ENCODE assay signal across 24 mouse cellular contexts in the genomic region with DNA sequence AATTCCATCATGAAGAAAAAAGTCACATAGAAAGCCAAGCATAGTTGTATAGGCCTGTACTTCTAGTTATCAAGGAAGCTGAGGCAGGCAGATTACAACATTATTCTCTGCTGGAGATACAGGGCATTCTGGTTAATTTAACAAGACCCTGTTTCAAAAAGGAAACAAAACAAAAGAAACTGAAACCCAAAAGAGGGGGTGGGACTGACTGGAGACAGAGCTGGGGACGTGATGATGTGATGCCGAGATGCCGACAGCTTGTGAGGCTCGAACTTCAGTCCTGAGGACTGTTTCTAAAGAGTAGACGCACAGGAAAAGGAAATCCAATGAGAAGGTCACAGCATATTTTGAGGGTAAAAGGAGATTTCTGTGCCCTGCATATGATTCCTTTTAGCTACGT.
DNase-seq lines count a peak whose midpoint lies in the region; ATAC-seq lines count a peak whose summit lies in the region.
"Had no signal": no experiment of that assay in that cellular context is flagged by ENCODE, and none has a peak within 500 bp of the region (broad histone marks: within the 10 kb centered on the region; RNA-seq: fewer than 3 reads in every experiment).

No protein-coding gene starts in this region.

- no peak overlapping the region for H3K9ac ChIP-seq in midbrain, embryonic 11.5 days (ENCODE audit: low read length)
- H3K9ac ChIP-seq in midbrain, embryonic 13.5 days (replicated peaks) = no peak overlapping the region
- H3K9ac ChIP-seq: embryonic facial prominence, embryonic 13.5 days; embryonic facial prominence, embryonic 15.5 days; forebrain, embryonic 12.5 days had no signal

- no peaks in the 10 kb centered on the region; the same call in 1 of the 2 replicates for H3K27me3 ChIP-seq in midbrain, embryonic 11.5 days (ENCODE audit: control insufficient read depth, insufficient read depth, low read length)
- no peaks in the 10 kb centered on the region for H3K27me3 ChIP-seq in midbrain, embryonic 13.5 days
- H3K27me3 ChIP-seq: embryonic facial prominence, embryonic 13.5 days; embryonic facial prominence, embryonic 15.5 days; forebrain, embryonic 12.5 days had no signal

- no peak overlapping the region for H3K27ac ChIP-seq in midbrain, embryonic 11.5 days (ENCODE audit: low read depth, low read length)
- no peak overlapping the region for H3K27ac ChIP-seq in midbrain, embryonic 13.5 days
- H3K27ac ChIP-seq: embryonic facial prominence, embryonic 13.5 days; embryonic facial prominence, embryonic 15.5 days; forebrain, embryonic 10.5 days; forebrain, embryonic 12.5 days had no signal

- no peaks in the 10 kb centered on the region for H3K36me3 ChIP-seq in midbrain, embryonic 11.5 days (ENCODE audit: control insufficient read depth, insufficient read depth, low read length)
- H3K36me3 ChIP-seq in midbrain, embryonic 13.5 days = peaks cover 39% of the 10 kb centered on the region

- WGBS in midbrain, embryonic 11.5 days = 75% methylated on average over 6 of the region's 6 CpGs
- WGBS in midbrain, embryonic 13.5 days = 71% methylated on average over 6 of the region's 6 CpGs

- peak; percentile 18 for DNase-seq in heart, adult 11 months
- DNase-seq in heart, adult 18-20 months = no peak
- peak; percentile 57 for DNase-seq in midbrain, embryonic 11.5 days (ENCODE audit: low spot score, missing footprints)
- DNase-seq in retina, postnatal 1 day = no peak
- DNase-seq: adrenal gland, adult 2 months; adrenal gland, postnatal 10 days; adrenal gland, postnatal 25 days; B cell, adult 2 months; cerebellum, adult 11 months; cerebellum, adult 18-20 months; cerebellum, adult 8-10 months; cerebellum, adult 9-11 months; cerebellum, postnatal 14 days; cerebellum, postnatal 36 days; embryo, embryonic 11 days had no signal

- no peak overlapping the region for H3K4me3 ChIP-seq in midbrain, embryonic 11.5 days (ENCODE audit: low read depth, low read length)
- no peak overlapping the region for H3K4me3 ChIP-seq in midbrain, embryonic 13.5 days (replicated peaks)
- H3K4me3 ChIP-seq: embryonic facial prominence, embryonic 13.5 days; embryonic facial prominence, embryonic 15.5 days; erythroblast, embryonic 14.5 days; forebrain, embryonic 10.5 days; forebrain, embryonic 12.5 days had no signal

- H3K4me1 ChIP-seq in midbrain, embryonic 11.5 days (ENCODE audit: control insufficient read depth, insufficient read depth, low read length) = no peaks in the 10 kb centered on the region
- H3K4me1 ChIP-seq in midbrain, embryonic 13.5 days (replicated peaks) = no peaks in the 10 kb centered on the region
- H3K4me1 ChIP-seq: embryonic facial prominence, embryonic 13.5 days; embryonic facial prominence, embryonic 15.5 days; forebrain, embryonic 12.5 days had no signal

- no peaks in the 10 kb centered on the region for H3K9me3 ChIP-seq in midbrain, embryonic 11.5 days (ENCODE audit: control insufficient read depth, low read length)
- H3K9me3 ChIP-seq in midbrain, embryonic 13.5 days = no peaks in the 10 kb centered on the region
- H3K9me3 ChIP-seq: embryonic facial prominence, embryonic 13.5 days; embryonic facial prominence, embryonic 15.5 days; forebrain, embryonic 10.5 days; forebrain, embryonic 12.5 days had no signal

- ATAC-seq in midbrain, embryonic 11.5 days (ENCODE audit: low FRiP score) = no peak
- ATAC-seq in midbrain, embryonic 13.5 days = no peak
- ATAC-seq: CD4-positive, CD25-positive, alpha-beta regulatory T cell, adult 4 months; forebrain, embryonic 14.5 days; forebrain, embryonic 16.5 days had no signal

- no peak overlapping the region for H3K4me2 ChIP-seq in midbrain, embryonic 11.5 days
- no peak overlapping the region for H3K4me2 ChIP-seq in midbrain, embryonic 13.5 days (replicated peaks)
- H3K4me2 ChIP-seq: embryonic facial prominence, embryonic 13.5 days; embryonic facial prominence, embryonic 15.5 days; forebrain, embryonic 12.5 days had no signal

Comparison
In these comparisons a context has a peak if more than half of its experiments do, and no peak if none do; other contexts are left out.
1. DNase-seq: peak in heart, adult 11 months (single experiment) and midbrain, embryonic 11.5 days (single experiment); none in heart, adult 18-20 months (0 of 2) and retina, postnatal 1 day (single experiment).